Mouse (Mus musculus) bone marrow, adult 2 months (tissue): ENCODE results near the gene Mypop.

Experiments used
- CTCF ChIP-seq: fragments of 200-500 bp; IDR thresholded peaks from 2 replicates; pipeline ENCODE4 v1.5.1; 2011; ENCODE audit warnings: low read length, control low read depth; ENCODE audit not compliant: control insufficient read depth, insufficient read depth
- POLR2A ChIP-seq: fragments of 200-500 bp; IDR thresholded peaks from 2 replicates; pipeline ENCODE4 v1.6.1; 2011; ENCODE audit warnings: low read depth, mild to moderate bottlenecking, control low read depth, low read length, borderline replicate concordance; ENCODE audit not compliant: control insufficient read depth

DNA sequence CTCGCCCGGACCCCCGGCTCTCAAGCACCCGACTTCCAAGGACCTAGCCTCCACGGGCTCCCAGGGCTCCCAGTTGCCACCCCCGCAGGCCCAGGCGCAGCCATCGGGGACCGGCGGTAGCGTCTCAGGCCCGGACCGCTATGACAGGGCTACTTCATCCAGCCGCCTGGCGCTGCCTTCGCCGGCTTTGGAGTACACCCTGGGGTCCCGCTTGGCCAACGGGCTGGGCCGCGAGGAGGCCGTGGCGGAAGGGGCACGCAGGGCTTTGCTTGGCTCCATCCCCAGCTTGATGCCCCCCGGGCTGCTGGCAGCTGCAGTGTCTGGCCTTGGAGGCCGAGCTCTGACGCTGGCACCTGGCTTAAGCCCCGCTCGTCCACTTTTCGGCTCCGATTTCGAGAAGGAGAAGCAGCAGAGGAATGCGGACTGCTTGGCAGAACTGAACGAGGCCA, 13.6 kb downstream of the Mypop start:
- TF ChIP-seq CTCF: no peak
- no peak for TF ChIP-seq POLR2A
